In the genomic region with DNA sequence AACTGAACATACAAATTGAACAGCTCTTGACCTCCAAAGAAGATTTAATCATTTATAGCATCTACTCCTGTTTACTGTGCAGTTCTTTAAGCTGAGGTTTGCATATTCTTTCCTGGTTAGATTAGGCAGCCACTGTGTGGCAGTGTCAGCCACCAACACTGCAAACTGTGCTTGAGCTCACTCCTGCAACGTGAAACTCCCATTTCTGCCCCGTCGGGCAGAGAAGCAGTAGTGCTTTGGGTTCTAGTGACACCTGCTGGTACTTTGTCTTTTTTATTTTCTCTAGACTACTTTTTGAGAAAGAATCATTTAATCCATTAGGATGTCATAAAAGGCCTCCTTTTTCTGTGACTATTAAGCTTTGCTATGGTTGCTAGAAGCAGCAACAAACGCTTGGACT, we compare ENCODE assay signal across 9 mouse cellular contexts.
DNase-seq lines count a peak whose midpoint lies in the region; ATAC-seq and TF ChIP-seq lines count a peak whose summit lies in the region.
"Had no signal": no experiment of that assay in that cellular context is flagged by ENCODE, and none has a peak within 500 bp of the region (broad histone marks: within the 10 kb centered on the region; RNA-seq: fewer than 3 reads in every experiment).

No protein-coding gene starts in this region.

- TF ChIP-seq CTCF in testis, adult 2 months (IDR thresholded peaks at IDR 0.05; ENCODE audit: control insufficient read depth, insufficient read depth, insufficient replicate concordance, low read depth, low read length), result peak; percentile 46; the same call in 1 of the 2 replicates

- peaks cover 7% of the 10 kb centered on the region; the same call in 1 of the 2 replicates for H3K36me3 ChIP-seq in heart, embryonic 10.5 days
- 0 out of 2 replicates have a peak, but pooled peaks cover 4% of the 10 kb centered on the region for H3K36me3 ChIP-seq in hindbrain, embryonic 14.5 days (replicated peaks; ENCODE audit: control insufficient read depth, insufficient read depth)
- H3K36me3 ChIP-seq in testis, adult 2 months (ENCODE audit: control insufficient read depth, insufficient read depth, low read length), result no peaks in the 10 kb centered on the region

- no peaks in the 10 kb centered on the region for H3K9me3 ChIP-seq in heart, embryonic 10.5 days
- no peaks in the 10 kb centered on the region for H3K9me3 ChIP-seq in hindbrain, embryonic 14.5 days (ENCODE audit: control insufficient read depth, low read length)
- H3K9me3 ChIP-seq: megakaryocyte, embryonic 14.5 days had no signal

- H3K4me2 ChIP-seq in hindbrain, embryonic 14.5 days (replicated peaks), result no peak overlapping the region

- no peak overlapping the region for H3K4me3 ChIP-seq in heart, embryonic 10.5 days
- H3K4me3 ChIP-seq in hindbrain, embryonic 14.5 days (replicated peaks; ENCODE audit: low read length), result no peak overlapping the region
- no peak overlapping the region for H3K4me3 ChIP-seq in testis, adult 2 months (ENCODE audit: control insufficient read depth, low read depth, low read length)
- H3K4me3 ChIP-seq: megakaryocyte, embryonic 14.5 days had no signal

- no peak for TF ChIP-seq POLR2A in testis, adult 2 months (IDR thresholded peaks at IDR 0.05; ENCODE audit: control insufficient read depth, low read depth, low read length)

- no peaks in the 10 kb centered on the region for H3K27me3 ChIP-seq in heart, embryonic 10.5 days (ENCODE audit: insufficient read depth, poor library complexity, severe bottlenecking)
- no peaks in the 10 kb centered on the region for H3K27me3 ChIP-seq in hindbrain, embryonic 14.5 days (ENCODE audit: control insufficient read depth, insufficient read depth, low read length)
- no peaks in the 10 kb centered on the region for H3K27me3 ChIP-seq in testis, adult 2 months (ENCODE audit: control insufficient read depth, insufficient read depth, low read length)
- H3K27me3 ChIP-seq: megakaryocyte, embryonic 14.5 days had no signal

- ATAC-seq in hindbrain, embryonic 14.5 days (ENCODE audit: low FRiP score), result peak; percentile 77; the same call in 1 of the 2 replicates
- peak; percentile 72 for ATAC-seq in megakaryocyte-erythroid progenitor cell, adult 5-6 weeks (replicated peaks; ENCODE audit: low FRiP score, low TSS enrichment, poor library complexity, severe bottlenecking)

- 25% methylated on average over 4 of the region's 4 CpGs for WGBS in heart, embryonic 10.5 days
- 27% methylated on average over 4 of the region's 4 CpGs for WGBS in hindbrain, embryonic 14.5 days

- H3K9ac ChIP-seq in hindbrain, embryonic 14.5 days, result no peak overlapping the region

- peak; percentile 90 for DNase-seq in heart, adult 11 months
- DNase-seq in heart, embryonic 10.5 days (ENCODE audit: low spot score), result no peak
- DNase-seq in NIH3T3 (ENCODE audit: low read depth), result peak; percentile 80
- DNase-seq in embryo, embryonic 10.5 days (ENCODE audit: low spot score), result peak; percentile 56
- DNase-seq in hindbrain, embryonic 14.5 days (ENCODE audit: low spot score), result peak; percentile 77
- peak; percentile 49 to 59 for DNase-seq in layer of hippocampus, postnatal 10 days (ENCODE audit: low spot score in 2 of 2)

- no peak overlapping the region for H3K27ac ChIP-seq in heart, embryonic 10.5 days
- H3K27ac ChIP-seq in hindbrain, embryonic 14.5 days, result no peak overlapping the region
- H3K27ac ChIP-seq in testis, adult 2 months (ENCODE audit: control insufficient read depth, insufficient read depth, low read depth, low read length), result no peak overlapping the region

- peaks cover 13% of the 10 kb centered on the region; the same call in 1 of the 2 replicates for H3K4me1 ChIP-seq in heart, embryonic 10.5 days
- no peaks in the 10 kb centered on the region for H3K4me1 ChIP-seq in hindbrain, embryonic 14.5 days (replicated peaks; ENCODE audit: control insufficient read depth, insufficient read depth, low read length)
- no peaks in the 10 kb centered on the region for H3K4me1 ChIP-seq in testis, adult 2 months (ENCODE audit: control insufficient read depth, insufficient read depth, low read length)
